27 mouse cellular contexts compared by ENCODE assay signal in genomic region chr6:149005009-149005408, GRCm38 (mm10).
"Had no signal": no experiment of that assay in that cellular context is flagged by ENCODE, and none has a peak within 500 bp of the region (broad histone marks: within the 10 kb centered on the region; RNA-seq: fewer than 3 reads in every experiment).

No protein-coding gene starts in this region.

- H3K27me3 ChIP-seq: heart, embryonic 12.5 days; hindbrain, embryonic 12.5 days; intestine, embryonic 15.5 days; limb, embryonic 13.5 days; limb, embryonic 15.5 days; liver, embryonic 12.5 days had no signal

- H3K9me3 ChIP-seq: heart, embryonic 10.5 days; heart, embryonic 12.5 days; hindbrain, embryonic 10.5 days; hindbrain, embryonic 12.5 days; intestine, embryonic 15.5 days; limb, embryonic 13.5 days; limb, embryonic 15.5 days; liver, embryonic 12.5 days had no signal

- H3K27ac ChIP-seq: gastrocnemius, adult 2 months; heart, embryonic 10.5 days; hindbrain, embryonic 10.5 days; hindbrain, embryonic 12.5 days; hindbrain, embryonic 14.5 days; intestine, embryonic 15.5 days; layer of hippocampus, adult 2 months; left cerebral cortex, adult 2 months; limb, embryonic 13.5 days; limb, embryonic 15.5 days; liver, embryonic 12.5 days; liver, embryonic 14.5 days had no signal

- H3K4me3 ChIP-seq: gastrocnemius, adult 2 months; heart, embryonic 10.5 days; heart, embryonic 12.5 days; hindbrain, embryonic 10.5 days; hindbrain, embryonic 12.5 days; intestine, embryonic 15.5 days; layer of hippocampus, adult 2 months; left cerebral cortex, adult 2 months; limb, embryonic 13.5 days; limb, embryonic 15.5 days; liver, embryonic 12.5 days had no signal

- H3K9ac ChIP-seq: heart, embryonic 12.5 days; hindbrain, embryonic 12.5 days; hindbrain, embryonic 14.5 days; intestine, embryonic 15.5 days; limb, embryonic 13.5 days; limb, embryonic 15.5 days; liver, embryonic 12.5 days; liver, embryonic 14.5 days had no signal

- H3K4me2 ChIP-seq: heart, embryonic 12.5 days; hindbrain, embryonic 12.5 days; hindbrain, embryonic 14.5 days; intestine, embryonic 15.5 days; limb, embryonic 13.5 days; limb, embryonic 15.5 days; liver, embryonic 12.5 days had no signal

- ATAC-seq: hindbrain, embryonic 16.5 days; inflammation-experienced regulatory T-cells, adult 6 months; intestine, embryonic 15.5 days; intestine, postnatal 0 days; liver, embryonic 12.5 days had no signal

- DNase-seq: gastrocnemius, adult 2 months; gastrocnemius, postnatal 10 days; gastrocnemius, postnatal 25 days; heart, adult 18-20 months; heart, postnatal 10 days; heart, postnatal 4 days; kidney, adult 18-20 months; kidney, adult 8-10 months; kidney, postnatal 10 days; kidney, postnatal 25 days; kidney, postnatal 4 days; left cerebral cortex, postnatal 4 days had no signal

- H3K4me1 ChIP-seq: heart, embryonic 10.5 days; heart, embryonic 12.5 days; hindbrain, embryonic 10.5 days; hindbrain, embryonic 12.5 days; intestine, embryonic 15.5 days; limb, embryonic 13.5 days; limb, embryonic 15.5 days; liver, embryonic 12.5 days had no signal
